22 mouse cellular contexts compared by ENCODE assay signal in the genomic region with DNA sequence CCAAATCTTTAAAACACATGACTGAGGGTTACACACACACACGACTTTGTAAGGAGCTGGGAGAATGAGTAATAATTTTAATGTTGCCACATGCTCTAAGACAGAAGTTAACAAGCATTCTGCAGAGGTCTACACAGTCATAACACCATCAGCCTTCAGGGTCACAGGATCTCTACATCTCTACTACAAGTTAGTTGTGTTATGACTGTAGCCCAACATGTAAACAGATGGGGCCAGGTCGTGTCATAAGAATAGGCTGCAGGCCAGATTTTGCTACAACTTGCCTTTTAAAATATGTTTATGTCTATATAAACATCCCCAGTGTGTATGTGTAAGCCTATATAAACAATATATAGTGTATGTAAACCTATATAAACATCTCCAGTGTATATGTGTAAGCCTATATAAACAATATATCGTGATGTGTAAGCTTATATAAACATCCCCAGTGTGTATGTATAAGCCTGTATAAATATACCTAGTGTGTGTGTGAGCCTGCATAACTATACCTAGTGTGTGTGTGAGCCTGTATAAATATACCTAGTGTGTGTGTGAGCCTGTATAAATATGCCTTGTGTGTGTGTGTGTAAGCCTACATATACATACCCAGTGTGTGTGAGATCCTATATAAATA.
A peak's percentile ranks its signal among the peaks of the same experiment; 100 is the strongest.
DNase-seq lines count a peak whose midpoint lies in the region; ATAC-seq and TF ChIP-seq lines count a peak whose summit lies in the region.
"Had no signal": no experiment of that assay in that cellular context is flagged by ENCODE, and none has a peak within 500 bp of the region (broad histone marks: within the 10 kb centered on the region; RNA-seq: fewer than 3 reads in every experiment).

No protein-coding gene starts in this region.

- no peak overlapping the region for H3K9ac ChIP-seq in lung, embryonic 14.5 days
- no peak overlapping the region for H3K9ac ChIP-seq in embryonic facial prominence, embryonic 14.5 days (ENCODE audit: low read depth, low read length)
- H3K9ac ChIP-seq in stomach, embryonic 14.5 days (replicated peaks; ENCODE audit: low read depth, low read length), result no peak overlapping the region
- H3K9ac ChIP-seq: embryonic facial prominence, embryonic 15.5 days; forebrain, embryonic 12.5 days; heart, embryonic 15.5 days; hindbrain, embryonic 13.5 days had no signal

- no peak overlapping the region for H3K27ac ChIP-seq in lung, embryonic 14.5 days (ENCODE audit: low read depth)
- H3K27ac ChIP-seq in embryonic facial prominence, embryonic 14.5 days (replicated peaks; ENCODE audit: low read depth, low read length), result no peak overlapping the region
- H3K27ac ChIP-seq in stomach, embryonic 14.5 days (ENCODE audit: low read length), result peak overlapping the region; percentile 66; the same call in 1 of the 2 replicates
- H3K27ac ChIP-seq: embryonic facial prominence, embryonic 15.5 days; forebrain, embryonic 12.5 days; heart, embryonic 15.5 days; hindbrain, embryonic 13.5 days had no signal

- no peaks in the 10 kb centered on the region for H3K4me1 ChIP-seq in lung, embryonic 14.5 days (ENCODE audit: insufficient read depth)
- no peaks in the 10 kb centered on the region for H3K4me1 ChIP-seq in embryonic facial prominence, embryonic 14.5 days (ENCODE audit: control insufficient read depth, insufficient read depth, low read length)
- H3K4me1 ChIP-seq in stomach, embryonic 14.5 days (ENCODE audit: control insufficient read depth, insufficient read depth, low read length), result 0 out of 2 replicates have a peak, but pooled peaks cover 6% of the 10 kb centered on the region
- H3K4me1 ChIP-seq: embryonic facial prominence, embryonic 15.5 days; forebrain, embryonic 12.5 days; heart, embryonic 15.5 days; hindbrain, embryonic 13.5 days had no signal

- H3K4me2 ChIP-seq in lung, embryonic 14.5 days, result no peak overlapping the region
- H3K4me2 ChIP-seq in embryonic facial prominence, embryonic 14.5 days (ENCODE audit: low read depth, low read length), result no peak overlapping the region
- H3K4me2 ChIP-seq in stomach, embryonic 14.5 days (replicated peaks; ENCODE audit: low read depth, low read length), result no peak overlapping the region
- H3K4me2 ChIP-seq: embryonic facial prominence, embryonic 15.5 days; forebrain, embryonic 12.5 days; heart, embryonic 11.5 days; heart, embryonic 15.5 days; hindbrain, embryonic 13.5 days had no signal

- DNase-seq in lung, embryonic 14.5 days, result peak; percentile 91
- no peak for DNase-seq in lung, postnatal 4 days
- peak; percentile 28 for DNase-seq in A20 (ENCODE audit: low read depth, low spot score)
- DNase-seq in embryonic facial prominence, embryonic 14.5 days (ENCODE audit: low spot score), result no peak
- DNase-seq in urinary bladder, adult 18-20 months (ENCODE audit: low spot score in 2 of 2), result no peak
- no peak for DNase-seq in heart, adult 9 months (ENCODE audit: low spot score in 2 of 2)
- DNase-seq: adrenal gland, postnatal 10 days; cerebellum, adult 11 months; cerebellum, adult 8-10 months; cerebellum, postnatal 25 days; gastrocnemius, postnatal 10 days; heart, adult 18-20 months; heart, postnatal 14 days had no signal

- no peaks in the 10 kb centered on the region for H3K36me3 ChIP-seq in lung, embryonic 14.5 days (ENCODE audit: insufficient read depth)
- no peaks in the 10 kb centered on the region for H3K36me3 ChIP-seq in embryonic facial prominence, embryonic 14.5 days (ENCODE audit: control insufficient read depth, insufficient read depth, low read length)
- no peaks in the 10 kb centered on the region for H3K36me3 ChIP-seq in stomach, embryonic 14.5 days (ENCODE audit: control insufficient read depth, insufficient read depth, low read length)
- H3K36me3 ChIP-seq: forebrain, embryonic 12.5 days; heart, embryonic 15.5 days; hindbrain, embryonic 13.5 days had no signal

- ATAC-seq in lung, embryonic 14.5 days (ENCODE audit: insufficient read depth), result peak; percentile 92
- 0 out of 2 replicates have a peak, but pooled peaks have one; percentile 55 for ATAC-seq in embryonic facial prominence, embryonic 14.5 days (ENCODE audit: low read depth)
- ATAC-seq in stomach, embryonic 14.5 days (ENCODE audit: insufficient number of reproducible peaks, insufficient read depth, low FRiP score, low read depth), result peak; percentile 82; the same call in 1 of the 2 replicates
- ATAC-seq in erythroid progenitor cell, adult 5-6 weeks (replicated peaks; ENCODE audit: low FRiP score, poor library complexity, severe bottlenecking), result no peak
- ATAC-seq: forebrain, embryonic 16.5 days had no signal

- WGBS in lung, embryonic 14.5 days, result 26% methylated on average over 3 of the region's 3 CpGs
- WGBS in embryonic facial prominence, embryonic 14.5 days, result 61% methylated on average over 3 of the region's 3 CpGs
- 26% methylated on average over 3 of the region's 3 CpGs for WGBS in stomach, embryonic 14.5 days

- TF ChIP-seq CTCF in lung, embryonic 14.5 days (IDR thresholded peaks at IDR 0.05; ENCODE audit: low read depth), result no peak

- H3K27me3 ChIP-seq in lung, embryonic 14.5 days (ENCODE audit: insufficient read depth, low read length), result no peaks in the 10 kb centered on the region
- H3K27me3 ChIP-seq in embryonic facial prominence, embryonic 14.5 days (replicated peaks; ENCODE audit: control insufficient read depth, insufficient read depth, low read length), result no peaks in the 10 kb centered on the region
- H3K27me3 ChIP-seq in stomach, embryonic 14.5 days (ENCODE audit: control insufficient read depth, insufficient read depth, low read length), result no peaks in the 10 kb centered on the region
- H3K27me3 ChIP-seq: embryonic facial prominence, embryonic 15.5 days; forebrain, embryonic 12.5 days; heart, embryonic 15.5 days; hindbrain, embryonic 13.5 days had no signal

- H3K9me3 ChIP-seq in lung, embryonic 14.5 days (ENCODE audit: low read depth, low read length), result no peaks in the 10 kb centered on the region
- H3K9me3 ChIP-seq in embryonic facial prominence, embryonic 14.5 days (ENCODE audit: control insufficient read depth, low read length), result peaks cover 5% of the 10 kb centered on the region
- no peaks in the 10 kb centered on the region for H3K9me3 ChIP-seq in stomach, embryonic 14.5 days (ENCODE audit: control insufficient read depth, low read depth, low read length)
- H3K9me3 ChIP-seq: embryonic facial prominence, embryonic 15.5 days; forebrain, embryonic 12.5 days; heart, embryonic 15.5 days; hindbrain, embryonic 13.5 days had no signal

- H3K4me3 ChIP-seq in lung, embryonic 14.5 days (ENCODE audit: low read depth, low read length), result no peak overlapping the region
- H3K4me3 ChIP-seq in embryonic facial prominence, embryonic 14.5 days (ENCODE audit: low read depth, low read length), result no peak overlapping the region
- H3K4me3 ChIP-seq in stomach, embryonic 14.5 days (ENCODE audit: low read depth, low read length), result no peak overlapping the region
- H3K4me3 ChIP-seq: embryonic facial prominence, embryonic 15.5 days; erythroblast, embryonic 14.5 days; forebrain, embryonic 12.5 days; heart, embryonic 15.5 days; hindbrain, embryonic 13.5 days had no signal

Comparison
In these comparisons a context has a peak if more than half of its experiments do, and no peak if none do; other contexts are left out.
1. DNase-seq: peak in lung, embryonic 14.5 days (single experiment) and A20 (single experiment); none in lung, postnatal 4 days (0 of 2), embryonic facial prominence, embryonic 14.5 days (single experiment), urinary bladder, adult 18-20 months (0 of 2) and heart, adult 9 months (0 of 2).